Mouse (Mus musculus) forebrain, embryonic 16.5 days (tissue): ENCODE results near the gene Sf3a3. TPM values are rescaled to one million over a fixed set of nuclear protein-coding genes. Genes with fewer than 3 reads are reported as not detected.
"Not testable (repeated sequence)": the region's sequence is repeated elsewhere in the genome, so short reads cannot be mapped to it uniquely, and the experiment has no call there.

ENCODE experiments used
- ATAC-seq: fragments of 200-750 bp; cut with Nextera tagmentation; 2 replicates; pipeline ENCODE4 v1.8.0; 2017; ENCODE audit warnings: mild to moderate bottlenecking, moderate library complexity
- H3K27ac ChIP-seq: fragments of 300-500 bp; sonication (generic); 2 replicates; pipeline ENCODE4 v1.5.1; 2014; ENCODE audit warnings: low read length, control low read depth
- H3K27me3 ChIP-seq: fragments of 300-500 bp; sonication (generic); replicated peaks from 2 replicates; pipeline ENCODE4 v1.6.1; 2014; ENCODE audit warnings: low read length; ENCODE audit not compliant: control insufficient read depth, insufficient read depth
- H3K36me3 ChIP-seq: fragments of 300-500 bp; sonication (generic); 2 replicates; pipeline ENCODE4 v1.6.1; 2014; ENCODE audit not compliant: control insufficient read depth, insufficient read depth
- H3K4me1 ChIP-seq: fragments of 300-500 bp; sonication (generic); replicated peaks from 2 replicates; pipeline ENCODE4 v1.6.1; 2014; ENCODE audit warnings: low read length; ENCODE audit not compliant: control insufficient read depth, insufficient read depth
- H3K4me2 ChIP-seq: fragments of 300-500 bp; sonication (generic); 2 replicates; pipeline ENCODE4 v1.6.1; 2014; ENCODE audit warnings: mild to moderate bottlenecking, low read length, control low read depth
- H3K4me3 ChIP-seq: fragments of 300-500 bp; sonication (generic); replicated peaks from 2 replicates; pipeline ENCODE4 v1.5.1; 2014; ENCODE audit warnings: mild to moderate bottlenecking, low read length, control low read depth
- H3K9ac ChIP-seq: fragments of 300-500 bp; sonication (generic); replicated peaks from 2 replicates; pipeline ENCODE4 v1.6.1; 2014; ENCODE audit warnings: low read depth, low read length, control low read depth
- H3K9me3 ChIP-seq: fragments of 300-500 bp; sonication (generic); 2 replicates; pipeline ENCODE4 v1.6.1; 2016; ENCODE audit warnings: low read length; ENCODE audit not compliant: control insufficient read depth
- WGBS: fragments of 180-500 bp; shearing (Covaris S2); extraction: QIAGEN DNeasy Blood & Tissue Kit; methylation state at CpG from one replicate; pipeline ENCODE4 v1.1.7; 2014; 5-methylcytosine and 5-hydroxymethylcytosine counted together
- polyA plus RNA-seq: library from polyadenylated mRNA; unstranded; fragments of >200 nt; fragmentation: Nextera tagmentation; extraction: Ambion mirVana; gene quantifications from 2 replicates; pipeline ENCODE4 v1.2.1, GENCODE M21; 2015

Sf3a3 gene
- polyA plus RNA-seq, 1 experiment from 2014 or later: 128 TPM

- H3K27ac ChIP-seq, H3K9ac ChIP-seq, H3K36me3 ChIP-seq, H3K9me3 ChIP-seq, H3K27me3 ChIP-seq, H3K4me2 ChIP-seq, ATAC-seq, H3K4me3 ChIP-seq: not testable (repeated sequence)
- H3K4me1 ChIP-seq: peaks cover 26% of the 10 kb centered on the region
- 78% methylated on average over 4 of the region's 5 CpGs for WGBS
Observed at GRCm38 (mm10) chr4:124713850-124714249, 726 bp upstream of the Sf3a3 start.

- no peak for ATAC-seq
- H3K36me3 ChIP-seq: peaks cover 26% of the 10 kb centered on the region
- H3K4me1 ChIP-seq: peaks cover 17% of the 10 kb centered on the region
- no peak overlapping the region for H3K27ac ChIP-seq
- no peak overlapping the region for H3K9ac ChIP-seq
- H3K27me3 ChIP-seq: no peaks in the 10 kb centered on the region
- no peak overlapping the region for H3K4me2 ChIP-seq
- H3K9me3 ChIP-seq: no peaks in the 10 kb centered on the region
- H3K4me3 ChIP-seq: no peak overlapping the region
- WGBS: 92% methylated on average over 4 of the region's 4 CpGs
Observed at GRCm38 (mm10) chr4:124719101-124719500, 4.5 kb downstream of the Sf3a3 start.

DNA sequence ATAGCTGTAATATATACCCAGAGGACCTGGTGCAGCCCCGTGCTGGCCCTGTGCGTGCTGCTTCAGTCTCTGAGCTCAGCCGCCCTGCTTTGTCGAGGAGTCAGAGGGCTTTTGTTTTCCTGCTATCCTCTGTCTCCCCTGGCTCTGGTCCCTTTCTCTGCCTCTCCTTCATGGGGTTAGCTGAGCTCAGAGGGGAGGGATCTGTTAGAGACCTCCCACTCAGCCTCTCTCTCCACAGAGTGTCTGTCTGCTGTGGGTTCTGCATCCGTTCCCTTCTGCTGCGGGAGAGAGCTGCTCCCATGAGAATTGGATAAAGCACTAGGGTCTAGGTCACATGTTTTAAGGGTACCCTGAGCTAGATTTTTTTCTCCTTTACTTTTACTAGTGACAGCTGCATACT, 11.5 kb downstream of the Sf3a3 start:
- Histone ChIP-seq H3K9me3 (no peaks in the 10 kb centered on the region), H3K27ac (no peak overlapping the region), H3K27me3 (no peaks in the 10 kb centered on the region), H3K4me3 (no peak overlapping the region), H3K36me3 (peaks cover 62% of the 10 kb centered on the region), H3K9ac (no peak overlapping the region), H3K4me1 (no peaks in the 10 kb centered on the region), H3K4me2 (no peak overlapping the region)
- ATAC-seq: no peak
- 78% methylated on average over 6 of the region's 6 CpGs for whole genome bisulfite sequencing

DNA sequence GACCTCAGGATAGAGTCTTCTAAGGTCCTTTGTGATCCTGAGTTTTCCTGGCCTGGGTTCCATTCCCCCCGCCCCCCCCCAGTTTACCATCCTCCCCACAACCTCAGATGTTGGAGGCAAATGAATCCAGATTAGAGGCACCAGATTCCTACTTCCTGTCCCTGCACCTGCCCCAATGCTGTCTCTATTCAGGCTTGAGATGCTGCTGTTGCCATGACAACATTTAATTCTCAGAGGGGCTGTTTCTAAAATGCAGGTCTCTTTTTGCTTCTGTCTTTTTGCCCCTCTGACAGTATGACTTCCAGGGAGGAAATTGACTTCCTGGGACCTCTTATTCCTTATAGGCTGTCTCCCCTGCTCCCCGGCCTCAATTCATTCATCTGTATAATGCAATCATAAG, 22.4 kb downstream of the Sf3a3 start:
- H3K4me3 ChIP-seq: no peak overlapping the region
- 62% methylated on average over 2 of the region's 2 CpGs for WGBS
- H3K36me3 ChIP-seq: peaks cover 6% of the 10 kb centered on the region; the same call in 1 of the 2 replicates
- no peak overlapping the region for H3K9ac ChIP-seq
- H3K9me3 ChIP-seq: no peaks in the 10 kb centered on the region
- no peaks in the 10 kb centered on the region for H3K27me3 ChIP-seq
- no peak for ATAC-seq
- peaks cover 6% of the 10 kb centered on the region for H3K4me1 ChIP-seq
- H3K4me2 ChIP-seq: no peak overlapping the region
- H3K27ac ChIP-seq: no peak overlapping the region

DNA sequence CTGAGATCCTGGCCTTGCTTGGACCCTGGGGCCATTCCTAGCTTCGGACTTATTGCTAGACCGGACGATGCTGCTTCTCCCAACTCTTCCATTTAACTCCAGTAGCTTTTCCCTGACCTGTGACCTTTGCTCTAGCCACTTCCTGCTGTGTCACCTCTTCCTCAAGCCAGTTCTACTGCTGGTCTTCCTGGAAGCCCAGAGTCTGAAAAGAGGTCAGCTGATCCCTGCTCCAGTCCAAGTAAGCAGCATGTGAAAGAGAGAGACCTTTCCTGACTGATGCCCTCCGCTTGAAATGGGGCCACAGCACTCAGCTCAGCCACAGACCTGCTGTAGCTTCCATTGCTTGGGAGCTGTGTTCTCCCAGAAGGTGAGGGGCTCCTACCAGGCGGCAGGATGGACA, 22.9 kb downstream of the Sf3a3 start:
- no peak overlapping the region for H3K27ac ChIP-seq
- no peak for ATAC-seq
- H3K4me1 ChIP-seq: peaks cover 11% of the 10 kb centered on the region
- no peak overlapping the region for H3K4me3 ChIP-seq
- H3K9me3 ChIP-seq: no peaks in the 10 kb centered on the region
- H3K27me3 ChIP-seq: no peaks in the 10 kb centered on the region
- H3K36me3 ChIP-seq: peaks cover 6% of the 10 kb centered on the region; the same call in 1 of the 2 replicates
- 77% methylated on average over 5 of the region's 5 CpGs for WGBS
- H3K4me2 ChIP-seq: no peak overlapping the region
- no peak overlapping the region for H3K9ac ChIP-seq

GRCm38 (mm10) chr4:124738013-124738412, 23.4 kb downstream of the Sf3a3 start:
- no peak overlapping the region for H3K4me3 ChIP-seq
- no peak overlapping the region for H3K27ac ChIP-seq
- no peaks in the 10 kb centered on the region for H3K9me3 ChIP-seq
- peaks cover 12% of the 10 kb centered on the region for H3K4me1 ChIP-seq
- no peaks in the 10 kb centered on the region for H3K27me3 ChIP-seq
- 61% methylated on average over 4 of the region's 4 CpGs for WGBS
- H3K36me3 ChIP-seq: 0 out of 2 replicates have a peak, but pooled peaks cover 2% of the 10 kb centered on the region
- ATAC-seq: no peak
- no peak overlapping the region for H3K9ac ChIP-seq
- H3K4me2 ChIP-seq: no peak overlapping the region

- ATAC-seq: no peak
- H3K4me3 ChIP-seq: no peak overlapping the region
- WGBS: 60% methylated on average over 1 of the region's 1 CpGs
- H3K9ac ChIP-seq: no peak overlapping the region
- no peak overlapping the region for H3K4me2 ChIP-seq
- 0 out of 2 replicates have a peak, but pooled peaks cover under 1% of the 10 kb centered on the region for H3K36me3 ChIP-seq
- peaks cover 12% of the 10 kb centered on the region for H3K4me1 ChIP-seq
- H3K27ac ChIP-seq: no peak overlapping the region
- H3K9me3 ChIP-seq: no peaks in the 10 kb centered on the region
- no peaks in the 10 kb centered on the region for H3K27me3 ChIP-seq
Observed at GRCm38 (mm10) chr4:124738783-124739182, 24.2 kb downstream of the Sf3a3 start.

GRCm38 (mm10) chr4:124741376-124742343, 27.1 kb downstream of the Sf3a3 start, which contains the start of gene Inpp5b:
Gene Inpp5b (plus strand): TSS chr4:124741850.
- Histone ChIP-seq H3K4me3 (peak within 1 kb of the TSS; percentile 74), H3K4me2 (peak within 1 kb of the TSS; percentile 84), H3K36me3 (no peaks in the 10 kb centered on the region), H3K27me3 (no peaks in the 10 kb centered on the region), H3K9ac (peak within 1 kb of the TSS; percentile 78), H3K27ac (peak within 1 kb of the TSS; percentile 9; the same call in 1 of the 2 replicates), H3K4me1 (peaks cover 12% of the 10 kb centered on the region), H3K9me3 (no peaks in the 10 kb centered on the region)
- 16% methylated on average over 25 of the region's 25 CpGs for WGBS
- ATAC-seq: peak; percentile 95

DNA sequence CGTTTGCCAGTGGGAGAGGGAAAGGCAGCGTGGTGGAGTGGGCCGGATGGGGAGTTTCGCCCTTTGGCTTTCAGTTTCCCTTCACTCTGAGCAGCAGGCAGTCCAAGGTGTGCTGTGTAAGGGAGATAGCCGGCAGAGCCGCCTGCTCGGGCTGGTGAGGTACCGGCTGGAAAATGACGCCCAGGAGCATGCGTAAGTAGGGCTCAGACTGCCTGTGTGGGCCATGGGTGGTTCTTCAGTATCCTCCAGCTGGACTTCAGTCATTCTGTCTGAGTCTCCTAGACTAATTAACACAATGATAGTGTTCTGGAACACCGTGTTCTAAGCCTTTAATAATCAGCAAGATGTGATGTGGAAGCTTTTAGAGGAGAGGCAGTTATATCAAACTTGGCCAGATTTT, 28.3 kb downstream of the Sf3a3 start:
- Histone ChIP-seq H3K9ac (no peak overlapping the region), H3K4me2 (no peak overlapping the region), H3K9me3 (no peaks in the 10 kb centered on the region), H3K36me3 (no peaks in the 10 kb centered on the region), H3K4me1 (peaks cover 12% of the 10 kb centered on the region), H3K27ac (no peak overlapping the region), H3K27me3 (no peaks in the 10 kb centered on the region), H3K4me3 (no peak overlapping the region)
- ATAC-seq: no peak
- 86% methylated on average over 11 of the region's 11 CpGs for WGBS
